Mouse (Mus musculus) kidney, postnatal 4 days (tissue): ENCODE data around the gene Sgo1.
"Not testable (repeated sequence)": the region's sequence is repeated elsewhere in the genome, so short reads cannot be mapped to it uniquely, and the experiment has no call there.

Experiments used
- DNase-seq, 2 experiments: peaks; one replicate each; pipeline ENCODE4 v3.0.0; 2021; ENCODE audit warnings: mixed read lengths in 2 of 2

Gene Sgo1

DNA sequence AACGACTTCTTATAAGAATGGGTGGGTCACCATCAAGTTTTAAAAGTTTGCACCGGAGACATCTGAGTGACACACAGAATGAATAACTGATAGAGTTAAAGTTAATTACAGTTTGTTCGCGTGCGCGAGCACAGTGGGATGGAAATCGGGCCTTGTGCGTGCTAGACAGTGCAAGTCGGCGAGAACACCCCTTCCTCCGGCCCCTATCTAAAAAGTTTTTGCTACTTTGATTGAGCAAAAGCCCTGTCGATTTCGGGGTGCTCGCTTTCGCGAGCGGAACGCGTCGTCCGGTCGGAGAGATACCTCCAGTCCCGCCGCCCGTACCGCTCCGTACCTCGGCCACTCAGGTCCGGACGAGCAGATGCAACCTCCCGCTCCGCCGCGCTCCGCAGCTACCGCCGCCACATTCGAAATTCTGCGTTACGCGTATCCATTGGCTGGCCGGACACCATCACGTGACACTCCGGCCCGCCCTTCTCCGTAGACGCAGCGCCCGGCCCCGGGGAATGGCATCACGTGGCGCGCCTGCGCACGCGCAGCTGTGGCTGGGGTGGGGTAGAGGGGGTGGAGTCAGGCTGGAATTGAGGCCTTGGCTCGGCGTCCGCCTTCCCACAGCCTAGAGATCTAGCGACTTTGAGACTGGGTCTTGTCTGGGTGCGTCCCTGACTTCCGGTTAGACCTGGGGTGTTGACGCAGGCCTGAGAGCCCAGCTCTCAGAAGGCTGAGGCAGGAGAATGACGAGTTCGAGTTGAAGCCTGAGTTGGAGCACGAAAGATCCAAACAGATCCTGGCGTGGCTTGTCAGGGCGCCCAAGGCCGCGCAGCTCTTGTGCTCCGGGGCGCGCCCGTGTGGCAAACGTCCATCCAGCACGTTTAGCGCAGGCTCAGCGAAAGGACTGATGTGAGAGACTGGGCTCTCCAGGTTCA is at the start of gene Sgo1:
Sgo1 (minus strand) TSS at position 457 of the 926 bp plus-strand sequence.
- DNase-seq = peak; percentile 96 to 98

DNA sequence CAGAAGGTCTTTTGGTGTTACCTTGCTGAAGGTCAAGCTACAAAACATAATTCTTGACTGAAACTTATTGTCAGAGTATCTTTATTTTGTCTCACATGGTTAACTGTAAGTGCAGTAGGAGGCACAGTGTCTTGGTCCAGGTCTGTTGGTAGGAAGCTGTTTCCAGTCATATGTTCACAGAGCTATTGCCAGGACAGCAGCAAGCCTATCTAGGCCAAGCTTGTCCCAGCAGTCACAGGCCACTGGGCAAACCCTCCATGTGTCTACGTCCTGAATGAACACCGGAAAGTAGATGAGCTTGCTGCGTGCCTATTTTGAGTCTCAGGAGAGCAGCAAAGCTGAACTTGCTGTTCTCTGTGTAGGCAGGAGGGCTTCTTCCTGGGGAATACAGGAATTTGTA is 29.8 kb upstream of the Sgo1 start:
- DNase-seq = not testable (repeated sequence)

- no peak for DNase-seq
These were observed 29.3 kb upstream of the Sgo1 start for GRCm38 (mm10) chr17:53718474-53718873.

- DNase-seq = not testable (repeated sequence)
These were observed 26.0 kb upstream of the Sgo1 start for GRCm38 (mm10) chr17:53715161-53715560.

- DNase-seq = no peak
These were observed 25.3 kb upstream of the Sgo1 start for GRCm38 (mm10) chr17:53714453-53714852.

DNA sequence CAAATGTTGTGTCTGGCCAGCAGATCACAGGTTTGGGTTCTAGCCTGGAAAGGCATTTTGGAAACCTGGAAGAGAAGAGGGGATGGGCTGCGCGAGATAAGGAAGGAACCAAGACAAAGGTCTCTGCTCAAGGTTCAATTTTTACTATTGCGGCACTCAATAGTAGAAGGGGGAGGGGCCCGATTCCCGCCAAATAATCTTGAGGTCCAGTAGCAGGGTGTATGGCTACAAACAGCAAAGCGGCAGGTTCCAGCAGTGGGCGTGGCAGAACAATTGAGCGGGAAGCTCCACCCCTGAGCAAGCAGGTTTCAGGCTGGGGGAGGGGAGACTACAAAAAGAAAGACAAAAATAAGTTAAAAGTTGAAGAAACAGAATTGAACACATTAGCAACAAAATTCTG is 8.4 kb upstream of the Sgo1 start:
- not testable (repeated sequence) for DNase-seq

DNA sequence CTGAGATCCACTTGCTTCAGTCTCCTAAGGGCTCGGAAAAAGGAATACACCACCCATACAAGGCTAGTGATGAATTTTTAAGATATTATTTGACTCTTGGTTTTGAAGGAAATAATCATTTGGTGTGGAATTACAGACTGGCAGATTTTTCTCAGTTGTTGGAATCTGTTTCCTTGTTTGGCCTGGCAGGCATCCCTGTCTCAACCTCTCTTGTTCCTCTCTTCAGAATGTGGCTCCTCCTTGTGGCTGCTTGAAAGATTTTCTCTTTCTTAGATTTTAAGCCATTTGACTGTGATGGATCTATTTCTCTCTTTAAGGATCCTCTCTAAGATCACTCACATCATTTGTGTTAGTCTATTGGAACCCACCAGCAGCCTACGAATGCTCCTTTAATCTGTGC is 4.9 kb upstream of the Sgo1 start:
- DNase-seq = peak; percentile 30 to 54

DNA sequence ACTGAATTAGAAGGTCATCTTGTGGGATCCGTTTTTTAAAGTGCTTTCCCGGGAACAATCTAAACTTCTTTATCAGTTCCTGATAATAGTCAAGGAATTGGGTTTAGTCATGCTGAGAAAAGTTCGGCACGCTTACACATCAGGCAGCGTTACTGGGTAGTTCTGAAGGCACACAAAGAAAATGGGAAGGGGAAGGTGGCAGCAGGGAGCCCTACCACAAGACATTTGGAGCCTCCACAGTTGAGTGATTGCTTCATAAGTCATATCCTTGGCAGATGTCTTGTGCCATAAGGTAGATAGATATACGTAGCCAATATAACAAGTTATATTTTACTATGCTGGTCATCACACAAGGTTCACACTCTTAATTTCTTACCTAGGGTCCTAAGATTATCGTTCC is 813 bp upstream of the Sgo1 start:
- no peak for DNase-seq

DNA sequence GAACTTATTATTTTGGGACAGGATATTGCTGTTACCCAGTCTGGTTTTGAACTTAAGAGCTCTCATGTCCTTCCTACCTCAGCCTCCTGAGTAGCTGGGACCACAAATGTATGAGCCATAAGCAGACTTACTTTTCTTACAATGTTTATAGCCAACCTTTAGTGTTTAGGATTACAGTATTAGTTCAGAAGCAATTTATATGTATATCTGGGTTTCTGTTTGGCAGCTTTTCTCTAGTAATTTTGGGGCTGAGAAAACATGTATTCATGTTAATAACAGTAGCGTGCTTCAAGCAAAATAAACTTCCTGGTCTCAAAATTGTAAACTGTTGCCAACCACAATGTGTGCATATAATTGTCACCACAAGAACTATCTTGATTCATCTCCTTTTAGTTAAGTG is 812 bp downstream of the Sgo1 start:
- no peak for DNase-seq

- DNase-seq = peak; percentile 13 to 38
These were observed 10.4 kb downstream of the Sgo1 start for GRCm38 (mm10) chr17:53678716-53679115.

DNA sequence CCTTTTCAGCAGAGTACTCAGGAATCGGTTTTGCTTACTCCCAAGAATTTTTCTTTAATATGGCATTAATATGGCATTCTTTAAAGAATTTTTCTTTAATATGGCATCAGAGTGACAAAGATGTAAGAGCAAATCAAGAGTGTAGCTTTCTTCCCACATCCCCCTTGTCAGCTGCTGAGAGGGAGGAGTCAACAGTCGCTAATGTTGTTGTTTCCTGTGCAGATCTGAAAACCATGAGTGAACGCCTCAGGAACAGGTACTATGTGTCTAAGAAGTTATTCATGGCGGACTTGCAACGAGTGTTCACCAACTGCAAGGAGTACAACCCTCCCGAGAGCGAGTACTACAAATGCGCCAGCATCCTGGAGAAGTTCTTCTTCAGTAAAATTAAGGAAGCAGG is 18.7 kb downstream of the Sgo1 start:
- DNase-seq = no peak

DNA sequence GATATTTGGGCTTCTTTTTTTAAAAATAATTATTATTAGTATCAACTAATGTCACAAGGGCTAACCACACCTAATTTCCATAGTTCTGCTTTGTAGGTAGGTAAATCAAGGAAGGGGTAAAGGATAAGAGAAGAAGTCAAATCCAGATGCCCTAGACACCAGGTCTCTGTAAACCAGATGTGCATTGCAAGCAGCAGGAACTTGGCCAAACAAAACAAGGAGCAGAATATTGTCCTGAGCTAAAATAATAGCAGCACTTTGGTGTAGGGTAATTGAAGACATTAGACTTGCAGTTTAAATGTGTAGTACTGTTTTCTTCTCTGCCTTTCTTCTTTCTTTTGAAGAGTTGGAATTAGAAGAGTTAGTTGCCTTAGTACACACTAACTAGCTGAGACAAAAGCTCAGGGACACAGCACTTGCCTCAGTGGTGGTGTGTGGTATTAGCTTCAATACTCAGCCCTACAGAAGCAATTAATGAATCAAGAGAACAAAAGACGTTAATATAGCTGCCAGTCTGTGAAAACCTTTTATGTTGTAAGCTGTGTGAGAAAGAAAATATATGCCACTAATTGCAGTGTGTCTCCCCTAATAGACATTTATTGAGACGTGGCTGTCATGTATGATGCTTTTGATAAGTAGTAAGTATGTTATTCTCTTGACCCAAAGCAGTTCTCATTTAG is 24.3 kb downstream of the Sgo1 start:
- DNase-seq = no peak

DNA sequence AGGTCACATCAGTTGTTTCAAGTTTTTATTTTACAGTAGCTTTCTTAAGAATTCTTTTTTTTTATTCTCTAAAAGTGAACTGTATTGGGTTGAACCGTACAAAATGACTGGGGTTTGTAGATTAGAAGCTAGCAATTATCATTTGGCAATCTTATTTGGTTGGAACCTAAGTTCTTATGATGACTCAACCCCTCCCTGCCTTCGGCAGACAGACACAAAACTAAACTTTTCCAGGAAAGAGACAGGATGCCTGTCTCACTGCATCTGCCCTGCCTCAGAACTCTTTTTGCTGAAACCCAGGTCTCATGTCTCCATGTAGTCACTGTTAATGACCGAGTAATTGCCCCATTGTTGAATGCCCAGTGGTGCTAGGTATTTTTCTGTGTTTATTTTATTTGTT is 24.9 kb downstream of the Sgo1 start:
- DNase-seq = no peak

DNA sequence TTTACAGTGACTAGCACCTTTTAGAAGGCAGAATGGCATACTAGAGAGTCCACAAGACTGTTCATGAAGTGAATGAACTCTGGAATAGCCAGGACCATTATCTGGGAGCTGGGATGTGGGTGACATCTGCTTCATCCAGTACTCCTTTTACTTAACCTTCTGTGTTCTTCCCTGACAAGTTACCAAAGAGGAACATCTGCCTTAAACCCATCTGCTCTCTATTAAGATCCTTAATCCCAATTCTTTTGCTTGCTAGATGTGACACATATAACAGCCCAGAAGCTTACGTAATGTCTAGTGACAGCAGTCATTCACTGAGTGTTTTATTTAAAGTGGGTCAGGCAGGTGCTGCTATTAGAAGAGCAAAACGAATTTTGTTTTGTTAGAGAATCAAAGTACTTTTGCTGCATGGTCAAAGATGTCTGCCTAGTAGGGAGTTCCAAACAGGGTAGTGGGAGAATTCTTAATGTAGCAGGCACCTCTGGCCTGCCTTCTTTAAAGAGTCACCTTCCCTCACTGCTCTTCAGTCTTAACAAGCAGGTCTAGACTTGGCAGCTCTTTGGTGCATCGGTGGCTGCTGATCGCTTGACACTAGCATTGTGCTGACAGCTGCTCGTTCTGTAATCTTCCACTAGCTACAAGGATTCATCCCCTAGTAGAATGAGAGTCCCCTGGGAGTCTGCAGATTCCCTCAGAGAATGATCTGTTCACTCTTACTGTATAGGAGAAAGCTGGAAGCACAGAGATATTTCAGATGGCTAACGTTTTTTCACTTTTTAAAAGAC is 27.9 kb downstream of the Sgo1 start:
- DNase-seq = no peak

DNA sequence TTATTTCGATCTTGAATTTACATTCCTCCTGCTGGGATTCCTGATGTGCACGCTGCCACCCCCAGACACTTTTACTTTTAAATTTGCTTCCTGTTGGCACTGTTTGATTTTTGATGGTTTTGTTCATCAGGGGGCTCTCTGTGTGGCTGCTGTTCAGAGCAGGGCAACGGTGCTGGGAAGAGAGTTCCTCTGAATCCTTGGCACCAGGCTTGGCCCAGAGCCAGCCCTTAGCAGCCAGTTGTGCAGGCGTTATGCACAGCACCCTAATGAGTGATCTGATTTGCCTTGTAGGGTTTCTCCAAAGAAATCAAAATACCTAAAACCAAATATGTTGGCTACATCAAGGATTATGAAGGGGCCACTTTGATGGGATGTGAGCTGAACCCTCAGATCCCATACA is 29.4 kb downstream of the Sgo1 start:
- peak; percentile 12 to 19 for DNase-seq

GRCm38 (mm10) chr17:53659230-53659629 is 29.9 kb downstream of the Sgo1 start:
- no peak for DNase-seq

DNA sequence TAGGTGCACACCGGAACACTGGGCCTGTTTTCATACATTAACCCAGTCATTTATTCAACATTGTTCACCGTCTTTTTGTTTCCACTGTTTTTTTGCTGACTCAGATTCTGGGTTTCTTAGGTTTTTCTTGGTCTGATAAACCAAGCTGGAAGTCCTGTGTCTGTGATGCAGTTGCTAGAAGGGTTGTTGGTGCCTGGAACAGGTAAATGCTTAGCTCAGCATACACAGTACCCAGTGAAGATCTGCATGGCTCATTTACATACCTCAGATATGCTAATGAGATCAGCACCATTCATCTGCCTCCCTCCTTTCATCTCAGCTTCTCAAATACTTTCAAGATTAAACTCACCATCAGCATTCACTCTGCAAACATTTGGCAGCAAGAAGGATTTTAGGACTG is 30.5 kb downstream of the Sgo1 start:
- DNase-seq = no peak

GRCm38 (mm10) chr17:53657391-53657790 is 31.7 kb downstream of the Sgo1 start:
- DNase-seq = peak; percentile 19 to 27

GRCm38 (mm10) chr17:53656369-53656860 is 32.7 kb downstream of the Sgo1 start:
- no peak for DNase-seq

DNA sequence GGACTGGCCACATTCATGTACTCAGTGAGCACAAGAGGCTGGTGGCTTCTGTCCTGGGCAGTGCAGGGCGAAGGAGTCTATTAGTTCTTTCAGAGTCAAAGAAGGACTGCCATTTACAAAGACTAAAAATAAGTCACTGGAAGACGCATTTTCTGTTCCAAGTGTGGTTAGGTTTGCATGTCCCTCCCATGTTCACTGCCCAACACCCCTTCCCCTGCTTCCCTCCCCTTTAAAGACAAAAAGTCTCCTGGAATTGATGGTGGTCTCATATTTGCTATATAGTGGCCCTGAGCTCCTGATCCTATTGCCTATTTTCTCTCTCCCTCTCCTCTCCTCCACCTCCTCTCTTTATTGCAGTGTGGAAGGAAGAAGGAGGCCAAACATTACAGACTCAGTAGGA is 33.2 kb downstream of the Sgo1 start:
- DNase-seq = no peak

DNA sequence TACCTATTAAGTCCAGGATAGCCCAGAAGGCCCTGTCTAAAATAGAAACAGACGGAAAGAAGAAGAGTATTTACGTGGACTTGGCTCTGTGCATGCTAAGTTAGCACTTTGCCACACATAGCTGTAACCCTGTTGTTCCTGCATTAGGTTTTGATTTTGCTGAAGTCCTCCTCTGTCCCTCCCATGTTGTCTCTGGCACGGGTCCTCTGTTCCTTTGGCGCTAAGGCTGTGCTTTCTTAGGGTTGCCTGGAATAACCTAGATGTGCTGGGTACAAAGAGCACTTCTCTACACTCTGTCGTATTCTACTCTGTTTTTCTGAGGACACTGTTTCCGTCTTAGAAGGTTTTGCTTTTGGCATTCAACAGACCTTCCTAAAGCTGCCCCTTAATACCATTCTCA is 34.1 kb downstream of the Sgo1 start:
- no peak for DNase-seq

DNA sequence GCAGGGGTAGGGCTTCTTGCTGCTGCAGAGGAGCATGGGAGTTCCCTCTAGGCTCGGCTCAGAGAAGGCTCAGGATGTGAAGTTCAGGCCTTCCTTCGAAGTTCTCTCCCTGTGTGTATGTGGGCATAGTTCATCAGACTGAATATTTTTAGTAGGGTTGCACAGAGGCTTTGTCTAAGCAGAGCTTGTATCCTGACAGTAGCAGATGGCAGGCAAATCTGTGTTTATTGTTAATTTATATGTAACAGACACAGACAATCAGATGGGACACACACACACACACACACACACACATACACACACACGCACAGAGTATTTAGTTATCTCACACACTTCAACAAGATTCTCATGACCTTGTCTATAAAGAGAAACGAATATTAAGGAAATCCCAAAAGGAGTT is 34.5 kb downstream of the Sgo1 start:
- no peak for DNase-seq

DNA sequence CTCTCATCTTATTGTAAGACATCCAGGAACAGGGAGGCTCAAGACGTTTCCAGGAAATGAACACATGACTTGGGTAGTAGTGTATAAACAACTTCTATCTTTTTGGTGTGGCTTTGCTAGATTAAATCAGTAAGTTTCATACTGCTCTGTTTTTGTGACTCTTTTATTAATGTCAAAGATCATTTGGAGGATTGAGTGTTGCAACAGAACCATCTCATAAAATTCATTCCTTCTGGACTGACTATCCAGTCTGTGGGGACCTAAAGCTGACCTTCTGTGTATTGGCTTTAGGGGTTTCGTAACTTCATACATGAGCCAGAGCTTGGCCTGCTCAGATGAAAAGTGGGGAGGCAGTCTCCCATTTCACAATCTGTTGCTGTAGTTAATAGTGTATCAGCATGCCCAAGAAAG is 38.9 kb downstream of the Sgo1 start:
- DNase-seq = no peak
